Mouse (Mus musculus) kidney, adult 2 months (tissue): Measurements from ENCODE around the gene Gm9970. TPM values are rescaled to one million over a fixed set of nuclear protein-coding genes. Genes with fewer than 3 reads are reported as not detected.

ENCODE experiments used
- DNase-seq: peaks from one replicate; pipeline ENCODE4 v3.0.0; 2021
- H3K27ac ChIP-seq: fragments of 200-500 bp; 2 replicates; pipeline ENCODE4 v1.5.1; 2012; ENCODE audit warnings: low read depth, low read length, control low read depth, inconsistent platforms; ENCODE audit not compliant: insufficient read depth
- H3K27me3 ChIP-seq: fragments of 200-500 bp; replicated peaks from 2 replicates; pipeline ENCODE4 v1.6.1; 2012; ENCODE audit warnings: mild to moderate bottlenecking, moderate library complexity, low read length, inconsistent platforms; ENCODE audit not compliant: control insufficient read depth, insufficient read depth
- H3K36me3 ChIP-seq: fragments of 200-500 bp; 2 replicates; pipeline ENCODE4 v1.6.1; 2012; ENCODE audit warnings: mild to moderate bottlenecking, moderate library complexity, low read length, inconsistent platforms; ENCODE audit not compliant: control insufficient read depth, insufficient read depth
- H3K4me1 ChIP-seq: fragments of 200-500 bp; 2 replicates; pipeline ENCODE4 v1.6.1; 2011; ENCODE audit warnings: low read length; ENCODE audit not compliant: control insufficient read depth, insufficient read depth
- H3K4me3 ChIP-seq: fragments of 200-500 bp; 2 replicates; pipeline ENCODE4 v1.5.1; 2011; ENCODE audit warnings: mild to moderate bottlenecking, low read depth, low read length, control low read depth; ENCODE audit not compliant: insufficient read depth
- CTCF ChIP-seq: fragments of 200-500 bp; conservative IDR thresholded peaks from 2 replicates; pipeline ENCODE4 v1.5.1; 2011; ENCODE audit warnings: low read depth, mild to moderate bottlenecking, control low read depth, low read length, moderate library complexity, mixed read lengths; ENCODE audit not compliant: insufficient read depth, insufficient read length
- POLR2A ChIP-seq: fragments of 200-500 bp; IDR thresholded peaks from one replicate; pipeline ENCODE4 v1.6.1; 2011; ENCODE audit warnings: low read depth, low read length, control low read depth
- WGBS: fragments of 180-500 bp; shearing (Covaris S2); methylation state at CpG from one replicate; pipeline ENCODE4 v1.1.7; 2018; 5-methylcytosine and 5-hydroxymethylcytosine counted together
- polyA plus RNA-seq: library from polyadenylated mRNA; depleted of rRNA; stranded (reverse); fragments of >200 nt; gene quantifications from 2 replicates; pipeline ENCODE4 v1.2.3, GENCODE M21; 2012

Gm9970 gene
- polyA plus RNA-seq, 1 experiment, result 0.45 TPM

DNA sequence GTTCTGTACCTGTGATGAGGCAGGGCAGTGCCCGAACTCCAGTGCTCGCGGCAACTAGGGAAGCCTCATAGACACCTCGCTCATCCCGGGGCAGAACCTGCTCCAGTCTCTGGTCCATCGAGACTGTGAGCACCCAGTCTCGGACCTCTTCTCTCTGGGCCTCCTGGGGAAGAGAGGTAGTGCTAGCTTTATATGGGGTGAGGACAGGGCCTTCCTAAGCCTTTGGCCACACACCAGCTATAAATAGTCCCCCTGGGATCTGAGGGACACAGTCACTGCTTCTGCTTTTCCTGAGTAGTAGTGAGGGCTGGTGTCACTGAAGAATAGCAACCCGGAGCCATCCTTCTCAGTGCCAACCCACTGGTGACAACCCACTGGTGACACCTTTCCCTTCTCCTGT, 12.8 kb upstream of the Gm9970 start:
- H3K4me3 ChIP-seq, result no peak overlapping the region
- WGBS, result 86% methylated on average over 8 of the region's 8 CpGs

GRCm38 (mm10) chr5:31252795-31253545, 11.9 kb upstream of the Gm9970 start:
- DNase-seq, result no peak
- Histone ChIP-seq H3K27me3 (no peaks in the 10 kb centered on the region), H3K4me1 (0 out of 2 replicates have a peak, but pooled peaks cover 5% of the 10 kb centered on the region), H3K4me3 (no peak overlapping the region), H3K36me3 (peaks cover 13% of the 10 kb centered on the region), H3K27ac (no peak overlapping the region)
- WGBS, result 85% methylated on average over 16 of the region's 16 CpGs
- TF ChIP-seq POLR2A (no peak), CTCF (no peak)

More for the DNA sequence above, 12.8 kb upstream of the Gm9970 start:
- no peak for DNase-seq
- Histone ChIP-seq H3K27me3 (no peaks in the 10 kb centered on the region), H3K36me3 (peaks cover 11% of the 10 kb centered on the region), H3K27ac (peak overlapping the region; percentile 49), H3K4me1 (0 out of 2 replicates have a peak, but pooled peaks cover 5% of the 10 kb centered on the region)
- TF ChIP-seq POLR2A, result no peak
- no peak for TF ChIP-seq CTCF

- peak overlapping the region; percentile 56; the same call in 1 of the 2 replicates for H3K27ac ChIP-seq
- H3K4me3 ChIP-seq, result peak overlapping the region; percentile 71
- TF ChIP-seq POLR2A (no peak), CTCF (no peak)
- no peak for DNase-seq
- no peaks in the 10 kb centered on the region for H3K27me3 ChIP-seq
- H3K36me3 ChIP-seq, result peaks cover 13% of the 10 kb centered on the region
- H3K4me1 ChIP-seq, result 0 out of 2 replicates have a peak, but pooled peaks cover 5% of the 10 kb centered on the region
- 68% methylated on average over 10 of the region's 10 CpGs for WGBS
These were observed 11.1 kb upstream of the Gm9970 start for GRCm38 (mm10) chr5:31252151-31252550.

- DNase-seq, result peak; percentile 83
- H3K27ac ChIP-seq, result peak within 1 kb of the TSS; percentile 56; the same call in 1 of the 2 replicates
- no peak for TF ChIP-seq POLR2A
- TF ChIP-seq CTCF, result no peak
- no peaks in the 10 kb centered on the region for H3K27me3 ChIP-seq
- 26% methylated on average over 47 of the region's 47 CpGs for WGBS
- H3K4me3 ChIP-seq, result peak within 1 kb of the TSS; percentile 71
- 0 out of 2 replicates have a peak, but pooled peaks cover 5% of the 10 kb centered on the region for H3K4me1 ChIP-seq
- H3K36me3 ChIP-seq, result peaks cover 13% of the 10 kb centered on the region
These were observed 10.6 kb upstream of the Gm9970 start, which contains the start of gene Krtcap3 for GRCm38 (mm10) chr5:31251541-31252101. Krtcap3 (plus strand) TSS chr5:31251691.

GRCm38 (mm10) chr5:31250716-31251115, 9.7 kb upstream of the Gm9970 start:
- no peak for TF ChIP-seq POLR2A
- no peak for TF ChIP-seq CTCF
- peaks cover 11% of the 10 kb centered on the region for H3K36me3 ChIP-seq
- 69% methylated on average over 4 of the region's 4 CpGs for WGBS
- no peak overlapping the region for H3K27ac ChIP-seq
- H3K4me1 ChIP-seq, result 0 out of 2 replicates have a peak, but pooled peaks cover 5% of the 10 kb centered on the region
- no peak overlapping the region for H3K4me3 ChIP-seq
- DNase-seq, result no peak
- H3K27me3 ChIP-seq, result no peaks in the 10 kb centered on the region

- Histone ChIP-seq H3K27ac (no peak overlapping the region), H3K27me3 (no peaks in the 10 kb centered on the region), H3K36me3 (peaks cover 4% of the 10 kb centered on the region; the same call in 1 of the 2 replicates), H3K4me3 (no peak overlapping the region), H3K4me1 (peaks cover 7% of the 10 kb centered on the region; the same call in 1 of the 2 replicates)
- TF ChIP-seq CTCF (no peak), POLR2A (no peak)
- WGBS, result 8% methylated on average over 10 of the region's 10 CpGs
- DNase-seq, result no peak
These were observed 1.2 kb upstream of the Gm9970 start for GRCm38 (mm10) chr5:31242191-31242590.
